Mouse (Mus musculus) embryonic facial prominence, embryonic 14.5 days (tissue): ENCODE measurements at regions not wholly inside any gene's neighbourhood (a gene's known extent, or its start where the extent isn't known, plus 50 kb on each side); places are given as distances from the start of the nearest gene placed in this dataset.

Source experiments
- ATAC-seq: fragments of 200-750 bp; cut with Nextera tagmentation; 2 replicates; pipeline ENCODE4 v1.8.0; 2017; ENCODE audit warnings: low read depth, moderate number of reproducible peaks, moderate TSS enrichment
- DNase-seq: peaks from one replicate; pipeline ENCODE4 v3.0.0-alpha.2; 2015; ENCODE audit warnings: low spot score
- H3K27ac ChIP-seq: fragments of 300-500 bp; sonication (generic); replicated peaks from 2 replicates; pipeline ENCODE4 v1.5.1; 2014; ENCODE audit warnings: low read depth, mild to moderate bottlenecking, low read length, moderate library complexity
- H3K27me3 ChIP-seq: fragments of 300-500 bp; sonication (generic); replicated peaks from 2 replicates; pipeline ENCODE4 v1.6.1; 2014; ENCODE audit warnings: low read length; ENCODE audit not compliant: control insufficient read depth, insufficient read depth
- H3K36me3 ChIP-seq: fragments of 300-500 bp; sonication (generic); 2 replicates; pipeline ENCODE4 v1.6.1; 2014; ENCODE audit warnings: low read length, mixed read lengths; ENCODE audit not compliant: control insufficient read depth, insufficient read depth
- H3K4me1 ChIP-seq: fragments of 300-500 bp; sonication (generic); 2 replicates; pipeline ENCODE4 v1.6.1; 2014; ENCODE audit warnings: antibody characterized with exemption, low read length; ENCODE audit not compliant: control insufficient read depth, insufficient read depth
- H3K4me2 ChIP-seq: fragments of 300-500 bp; sonication (generic); 2 replicates; pipeline ENCODE4 v1.6.1; 2014; ENCODE audit warnings: low read depth, mild to moderate bottlenecking, low read length, moderate library complexity, mixed read lengths
- H3K4me3 ChIP-seq: fragments of 300-500 bp; sonication (generic); 2 replicates; pipeline ENCODE4 v1.5.1; 2014; ENCODE audit warnings: low read depth, mild to moderate bottlenecking, low read length
- H3K9ac ChIP-seq: fragments of 300-500 bp; sonication (generic); 2 replicates; pipeline ENCODE4 v1.6.1; 2014; ENCODE audit warnings: low read depth, mild to moderate bottlenecking, low read length, moderate library complexity, mixed read lengths
- H3K9me3 ChIP-seq: fragments of 300-500 bp; sonication (generic); 2 replicates; pipeline ENCODE4 v1.6.1; 2016; ENCODE audit warnings: low read length; ENCODE audit not compliant: control insufficient read depth
- WGBS: fragments of 180-500 bp; shearing (Covaris S2); extraction: QIAGEN DNeasy Blood & Tissue Kit; methylation state at CpG from one replicate; pipeline ENCODE4 v1.1.7; 2014; 5-methylcytosine and 5-hydroxymethylcytosine counted together

- no peak overlapping the region for H3K27ac ChIP-seq
- no peak for DNase-seq
- 71% methylated on average over 2 of the region's 2 CpGs for WGBS
- no peaks in the 10 kb centered on the region for H3K36me3 ChIP-seq
- H3K27me3 ChIP-seq: no peaks in the 10 kb centered on the region
- H3K4me2 ChIP-seq: no peak overlapping the region
- H3K4me3 ChIP-seq: no peak overlapping the region
- peaks cover 5% of the 10 kb centered on the region; the same call in 1 of the 2 replicates for H3K4me1 ChIP-seq
- H3K9me3 ChIP-seq: no peaks in the 10 kb centered on the region
- H3K9ac ChIP-seq: no peak overlapping the region
- ATAC-seq: no peak
These were observed 345.7 kb upstream of the Zmiz1 start for GRCm38 (mm10) chr14:25113326-25113725.

- no peaks in the 10 kb centered on the region for H3K27me3 ChIP-seq
- no peak for ATAC-seq
- H3K27ac ChIP-seq: no peak overlapping the region
- 0 out of 2 replicates have a peak, but pooled peaks cover 3% of the 10 kb centered on the region for H3K4me1 ChIP-seq
- H3K9ac ChIP-seq: no peak overlapping the region
- WGBS: 44% methylated on average over 4 of the region's 4 CpGs
- H3K4me2 ChIP-seq: no peak overlapping the region
- H3K36me3 ChIP-seq: no peaks in the 10 kb centered on the region
- H3K4me3 ChIP-seq: no peak overlapping the region
- peak; percentile 47 for DNase-seq
- H3K9me3 ChIP-seq: no peaks in the 10 kb centered on the region
These were observed 342.6 kb upstream of the Zmiz1 start for GRCm38 (mm10) chr14:25116424-25116823.

- Histone ChIP-seq H3K27ac (no peak overlapping the region), H3K9me3 (no peaks in the 10 kb centered on the region), H3K4me2 (no peak overlapping the region), H3K4me3 (no peak overlapping the region), H3K9ac (no peak overlapping the region), H3K27me3 (no peaks in the 10 kb centered on the region), H3K36me3 (no peaks in the 10 kb centered on the region), H3K4me1 (0 out of 2 replicates have a peak, but pooled peaks cover 7% of the 10 kb centered on the region)
- ATAC-seq (no peak), DNase-seq (peak; percentile 28)
- 64% methylated on average over 4 of the region's 4 CpGs for WGBS
These were observed 339.0 kb upstream of the Zmiz1 start for GRCm38 (mm10) chr14:25119999-25120398.

- WGBS: 50% methylated on average over 8 of the region's 8 CpGs
- Histone ChIP-seq H3K36me3 (no peaks in the 10 kb centered on the region), H3K4me3 (no peak overlapping the region), H3K27ac (no peak overlapping the region), H3K9me3 (no peaks in the 10 kb centered on the region), H3K4me2 (no peak overlapping the region), H3K9ac (no peak overlapping the region), H3K27me3 (no peaks in the 10 kb centered on the region), H3K4me1 (0 out of 2 replicates have a peak, but pooled peaks cover 7% of the 10 kb centered on the region)
- DNase-seq (peak; percentile 26), ATAC-seq (no peak)
These were observed 338.5 kb upstream of the Zmiz1 start for GRCm38 (mm10) chr14:25120506-25120905.

- Histone ChIP-seq H3K4me3 (no peak overlapping the region), H3K36me3 (no peaks in the 10 kb centered on the region), H3K27me3 (no peaks in the 10 kb centered on the region), H3K4me1 (peaks cover 29% of the 10 kb centered on the region), H3K9ac (no peak overlapping the region), H3K9me3 (no peaks in the 10 kb centered on the region), H3K27ac (no peak overlapping the region), H3K4me2 (no peak overlapping the region)
- DNase-seq (no peak), ATAC-seq (no peak)
- 83% methylated on average over 13 of the region's 13 CpGs for WGBS
These were observed 335.9 kb upstream of the Zmiz1 start for GRCm38 (mm10) chr14:25122971-25123535.

- WGBS: 63% methylated on average over 18 of the region's 18 CpGs
- ATAC-seq (no peak), DNase-seq (no peak)
- H3K4me2 ChIP-seq: no peak overlapping the region
- no peak overlapping the region for H3K4me3 ChIP-seq
- H3K4me1 ChIP-seq: peaks cover 32% of the 10 kb centered on the region
- H3K27me3 ChIP-seq: no peaks in the 10 kb centered on the region
- H3K9ac ChIP-seq: no peak overlapping the region
- no peaks in the 10 kb centered on the region for H3K9me3 ChIP-seq
- no peaks in the 10 kb centered on the region for H3K36me3 ChIP-seq
- H3K27ac ChIP-seq: no peak overlapping the region
These were observed 335.2 kb upstream of the Zmiz1 start for GRCm38 (mm10) chr14:25123541-25124337.

- WGBS: 19% methylated on average over 7 of the region's 7 CpGs
- Histone ChIP-seq H3K4me2 (no peak overlapping the region), H3K36me3 (no peaks in the 10 kb centered on the region), H3K9me3 (no peaks in the 10 kb centered on the region), H3K4me3 (no peak overlapping the region), H3K27ac (peak overlapping the region; percentile 85), H3K4me1 (peaks cover 29% of the 10 kb centered on the region), H3K27me3 (no peaks in the 10 kb centered on the region), H3K9ac (no peak overlapping the region)
- ATAC-seq: peak; percentile 72
- DNase-seq: peak; percentile 91
These were observed 332.4 kb upstream of the Zmiz1 start for GRCm38 (mm10) chr14:25126544-25126943.

- 27% methylated on average over 14 of the region's 14 CpGs for WGBS
- Histone ChIP-seq H3K9ac (no peak overlapping the region), H3K4me3 (no peak overlapping the region), H3K9me3 (no peaks in the 10 kb centered on the region), H3K27me3 (no peaks in the 10 kb centered on the region), H3K27ac (peak overlapping the region; percentile 85), H3K36me3 (no peaks in the 10 kb centered on the region), H3K4me1 (peaks cover 29% of the 10 kb centered on the region), H3K4me2 (peak overlapping the region; percentile 27; the same call in 1 of the 2 replicates)
- DNase-seq (peak; percentile 67), ATAC-seq (0 out of 2 replicates have a peak, but pooled peaks have one; percentile 13)
These were observed 331.3 kb upstream of the Zmiz1 start for GRCm38 (mm10) chr14:25127544-25128159.
